In genomic region chr17:79518185-79518584, GRCm38 (mm10) we compare ENCODE assay signal across 9 mouse cellular contexts.
DNase-seq lines count a peak whose midpoint lies in the region; ATAC-seq and TF ChIP-seq lines count a peak whose summit lies in the region.
"Had no signal": no experiment of that assay in that cellular context is flagged by ENCODE, and none has a peak within 500 bp of the region (broad histone marks: within the 10 kb centered on the region; RNA-seq: fewer than 3 reads in every experiment).

No protein-coding gene starts in this region.

- intact Hi-C loops in gastrocnemius, adult 2 months (cut with DNase I) = loop anchor here (1.0 kb wide), 1 partner anchor 407 kb away; no protein-coding TSS in a partner anchor
- intact Hi-C loops in gastrocnemius, postnatal 36 days (cut with DNase I) = loop anchor here (5.0 kb wide), 1 partner anchor 406 kb away; no protein-coding TSS in a partner anchor

- H3K4me3 ChIP-seq in gastrocnemius, adult 2 months = no peak overlapping the region
- H3K4me3 ChIP-seq in cortical plate, adult 2 months (ENCODE audit: insufficient read depth, low read length) = no peak overlapping the region
- H3K4me3 ChIP-seq in lung, adult 2 months (replicated peaks; ENCODE audit: extremely low read depth, low read depth, low read length) = no peak overlapping the region
- H3K4me3 ChIP-seq in hindbrain, embryonic 12.5 days = no peak overlapping the region
- H3K4me3 ChIP-seq: heart, embryonic 13.5 days had no signal

- no peak overlapping the region for H3K4me2 ChIP-seq in hindbrain, embryonic 12.5 days (replicated peaks)
- H3K4me2 ChIP-seq: heart, embryonic 13.5 days had no signal

- DNase-seq in gastrocnemius, adult 2 months = no peak
- no peak for DNase-seq in gastrocnemius, postnatal 36 days
- DNase-seq in 416B (ENCODE audit: low read depth) = peak; percentile 44
- DNase-seq in lung, adult 2 months = peak; percentile 31
- DNase-seq in layer of hippocampus, postnatal 14 days (ENCODE audit: low spot score in 2 of 2) = no peak

- WGBS in lung, adult 2 months = 59% methylated on average over 3 of the region's 3 CpGs
- 61% methylated on average over 3 of the region's 3 CpGs for WGBS in hindbrain, embryonic 12.5 days

- H3K9ac ChIP-seq in hindbrain, embryonic 12.5 days = no peak overlapping the region
- H3K9ac ChIP-seq: heart, embryonic 13.5 days had no signal

- no peaks in the 10 kb centered on the region for H3K9me3 ChIP-seq in hindbrain, embryonic 12.5 days (replicated peaks)
- H3K9me3 ChIP-seq: heart, embryonic 13.5 days had no signal

- no peak for ATAC-seq in activated CD4-positive, CD25-positive, alpha-beta regulatory T cell, adult 4 months
- no peak for ATAC-seq in hindbrain, embryonic 12.5 days (ENCODE audit: low FRiP score)

- no peaks in the 10 kb centered on the region for H3K36me3 ChIP-seq in hindbrain, embryonic 12.5 days
- H3K36me3 ChIP-seq: heart, embryonic 13.5 days had no signal

- no peaks in the 10 kb centered on the region for H3K27me3 ChIP-seq in hindbrain, embryonic 12.5 days
- H3K27me3 ChIP-seq: heart, embryonic 13.5 days had no signal

- peaks cover 3% of the 10 kb centered on the region; the same call in 1 of the 2 replicates for H3K4me1 ChIP-seq in cortical plate, adult 2 months (ENCODE audit: control insufficient read depth, insufficient read depth, low read length)
- no peaks in the 10 kb centered on the region; the same call in 1 of the 2 replicates for H3K4me1 ChIP-seq in lung, adult 2 months (ENCODE audit: control insufficient read depth, insufficient read depth, low read length)
- H3K4me1 ChIP-seq in hindbrain, embryonic 12.5 days = no peaks in the 10 kb centered on the region

- TF ChIP-seq POLR2A in cortical plate, adult 2 months (IDR thresholded peaks at IDR 0.05; ENCODE audit: extremely low read depth, insufficient read depth, low read length) = no peak
- TF ChIP-seq POLR2A in lung, adult 2 months (IDR thresholded peaks at IDR 0.05; ENCODE audit: borderline replicate concordance, extremely low read depth, low read depth, low read length) = no peak

- H3K27ac ChIP-seq in gastrocnemius, adult 2 months = no peak overlapping the region
- no peak overlapping the region for H3K27ac ChIP-seq in cortical plate, adult 2 months (ENCODE audit: insufficient read depth, low read length)
- H3K27ac ChIP-seq in hindbrain, embryonic 12.5 days = no peak overlapping the region
- H3K27ac ChIP-seq: heart, embryonic 13.5 days had no signal

- TF ChIP-seq CTCF in gastrocnemius, adult 2 months (IDR thresholded peaks at IDR 0.05) = peak; percentile 56
- TF ChIP-seq CTCF in cortical plate, adult 2 months (IDR thresholded peaks at IDR 0.05; ENCODE audit: extremely low read depth, insufficient read depth, low read length) = peak; percentile 28; the same call in 1 of the 2 replicates
- peak; percentile 37; the same call in 1 of the 2 replicates for TF ChIP-seq CTCF in lung, adult 2 months (IDR thresholded peaks at IDR 0.05; ENCODE audit: insufficient read depth, low read length)

Comparison
In these comparisons a context has a peak if more than half of its experiments do, and no peak if none do; other contexts are left out.
1. DNase-seq: peak in 416B (single experiment) and lung, adult 2 months (single experiment); none in gastrocnemius, adult 2 months (single experiment), gastrocnemius, postnatal 36 days (0 of 2) and layer of hippocampus, postnatal 14 days (0 of 2).
2. Peak in every context shown above with its lines, with median percentiles within 50 percentile points of each other: CTCF ChIP-seq.